Mouse (Mus musculus) left cerebral cortex, adult 2 months (tissue): Measurements from ENCODE around the gene Apobec2. TPM values are rescaled to one million over a fixed set of nuclear protein-coding genes. Genes with fewer than 3 reads are reported as not detected.

Experiments used
- DNase-seq, 2 experiments: peaks; one replicate each; pipeline ENCODE4 v3.0.0; 2021 to 2022; ENCODE audit warnings: low spot score in 2 of 2, mixed read lengths in 1 of 2; ENCODE audit errors: extremely low spot score in 1 of 2
- H3K27ac ChIP-seq: fragments of 200-600 bp; 2 replicates; pipeline ENCODE4 v1.8.1; 2022
- H3K4me3 ChIP-seq: fragments of 200-600 bp; 2 replicates; pipeline ENCODE4 v1.8.1; 2022
- CTCF ChIP-seq: fragments of 200-600 bp; IDR thresholded peaks from 2 replicates; pipeline ENCODE4 v1.8.1; 2022; ENCODE audit warnings: antibody characterized with exemption, mild to moderate bottlenecking, moderate library complexity
- intact Hi-C: fragments of 180-260 bp; cut with DNase I; formaldehyde crosslinking; loops from one replicate; pipeline ENCODE4 v1.15.1; 2025
- total RNA-seq, 2 experiments: library from RNA; stranded (reverse); gene quantifications; 2 replicates each; pipeline ENCODE4 v1.2.3; 2021

Gene Apobec2
- total RNA-seq, 2 experiments from 2014 or later, result not detected

DNA sequence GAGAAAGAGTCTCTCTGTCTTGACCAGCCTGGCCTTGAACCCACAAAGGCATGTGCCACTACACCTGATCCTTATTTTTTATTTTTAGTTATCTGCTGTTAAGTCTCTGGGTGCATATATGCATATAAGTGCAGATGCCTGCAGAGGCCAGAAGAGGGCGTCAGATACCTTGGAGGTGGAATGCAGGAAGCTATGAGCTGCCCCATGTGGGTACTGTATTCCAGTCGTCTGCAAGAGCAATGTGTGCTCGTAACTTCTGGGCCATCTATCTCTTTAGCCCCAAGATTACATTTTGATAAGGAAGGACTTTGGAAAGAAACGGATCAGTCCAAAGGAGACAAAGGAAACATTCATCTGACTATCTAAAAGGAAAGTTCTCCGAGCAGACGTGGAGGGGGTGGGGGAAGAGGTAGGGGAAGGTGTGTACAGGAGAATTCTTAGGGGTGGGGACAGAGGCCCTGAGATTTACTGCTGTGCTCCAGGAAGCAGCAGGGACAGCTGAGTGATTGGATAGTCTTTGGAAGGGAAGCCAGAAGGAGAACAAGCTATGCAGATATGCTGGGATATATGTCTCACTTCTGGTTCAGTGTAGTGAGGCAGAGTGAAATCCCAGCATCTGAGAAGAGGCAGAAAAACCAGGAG lies 1.1 kb upstream of the Apobec2 start:
- intact Hi-C loops, result no loop called here

DNA sequence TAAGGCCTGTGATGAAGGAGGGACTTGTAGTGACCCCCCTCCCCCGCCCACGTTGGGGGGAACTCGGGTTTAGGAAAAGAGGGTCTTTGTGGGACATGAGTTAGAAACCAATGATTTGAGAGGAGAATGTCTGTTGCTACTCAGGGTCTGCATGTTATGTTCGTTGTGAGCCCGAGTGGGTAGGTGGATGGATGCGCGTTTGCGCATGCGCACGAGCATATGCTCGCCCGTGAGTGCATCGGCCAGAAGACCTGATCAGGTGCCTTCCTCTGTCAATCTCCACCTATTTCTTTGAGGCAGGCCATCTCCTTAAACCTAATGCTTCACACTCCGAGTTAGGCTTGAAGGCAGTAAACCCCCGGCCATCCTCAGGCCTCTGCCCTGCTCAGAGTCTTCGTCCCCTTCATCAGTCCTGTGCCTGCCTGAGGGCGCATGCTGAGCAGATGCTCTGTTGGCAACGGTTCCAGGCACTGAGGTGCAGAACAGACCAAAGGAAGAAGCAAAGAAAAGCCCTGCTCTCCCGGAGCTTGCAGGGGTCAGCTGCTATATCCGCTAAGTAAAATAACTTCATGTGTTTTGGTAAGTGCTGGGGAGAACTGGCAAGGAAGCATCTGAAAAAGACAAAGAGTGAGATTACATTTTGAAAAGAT lies 401 bp upstream of the Apobec2 start:
- no peak overlapping the region for H3K4me3 ChIP-seq
- intact Hi-C loops, result no loop called here
- no peak for TF ChIP-seq CTCF
- no peak overlapping the region for H3K27ac ChIP-seq
- DNase-seq, result no peak

More for the DNA sequence above, 1.1 kb upstream of the Apobec2 start:
- Histone ChIP-seq H3K4me3 (no peak overlapping the region), H3K27ac (no peak overlapping the region)
- TF ChIP-seq CTCF, result peak; percentile 9
- no peak for DNase-seq

DNA sequence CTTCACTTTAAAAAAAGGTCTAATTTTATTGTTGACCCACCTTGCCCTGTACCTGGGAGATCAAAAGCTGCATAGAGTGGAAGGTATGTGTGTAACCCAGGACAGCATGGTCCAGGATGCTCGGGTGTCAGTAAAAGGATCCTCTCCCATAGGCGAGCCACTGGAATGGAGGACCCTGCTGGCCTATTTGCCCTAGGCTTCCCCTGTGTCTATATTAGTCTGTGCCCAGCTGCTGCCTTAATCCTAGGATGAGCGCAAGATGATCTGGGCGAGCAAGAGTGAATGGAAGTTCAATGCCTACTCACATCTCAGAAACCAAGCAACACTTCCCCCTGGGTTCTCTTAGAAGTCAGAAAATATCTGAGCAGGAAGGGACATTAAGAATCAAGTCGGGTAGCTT lies 1.7 kb downstream of the Apobec2 start:
- TF ChIP-seq CTCF, result no peak
- H3K27ac ChIP-seq, result no peak overlapping the region
- intact Hi-C loops, result no loop called here
- H3K4me3 ChIP-seq, result no peak overlapping the region
- no peak for DNase-seq

DNA sequence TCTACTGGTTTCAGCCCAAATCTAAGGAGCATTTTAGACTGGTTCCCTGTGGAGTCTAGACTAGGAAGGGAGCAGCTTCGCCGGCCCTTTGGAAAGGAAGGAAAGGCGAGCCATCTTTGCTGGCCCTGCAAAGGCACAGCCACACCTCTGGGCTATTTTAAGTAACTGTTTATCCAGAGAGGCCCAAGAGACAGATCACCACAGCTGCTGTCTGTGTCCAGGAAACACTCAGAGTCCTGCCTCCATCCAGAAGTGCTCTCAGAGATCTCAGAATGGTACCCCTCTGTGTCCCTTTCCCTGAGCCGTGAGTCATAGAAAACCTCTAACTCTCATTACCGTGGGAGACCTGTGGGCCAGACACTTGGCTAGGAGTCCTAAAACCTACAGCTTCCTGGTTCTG lies 2.3 kb downstream of the Apobec2 start:
- intact Hi-C loops, result no loop called here
- DNase-seq, result no peak
- Histone ChIP-seq H3K27ac (no peak overlapping the region), H3K4me3 (no peak overlapping the region)
- no peak for TF ChIP-seq CTCF

DNA sequence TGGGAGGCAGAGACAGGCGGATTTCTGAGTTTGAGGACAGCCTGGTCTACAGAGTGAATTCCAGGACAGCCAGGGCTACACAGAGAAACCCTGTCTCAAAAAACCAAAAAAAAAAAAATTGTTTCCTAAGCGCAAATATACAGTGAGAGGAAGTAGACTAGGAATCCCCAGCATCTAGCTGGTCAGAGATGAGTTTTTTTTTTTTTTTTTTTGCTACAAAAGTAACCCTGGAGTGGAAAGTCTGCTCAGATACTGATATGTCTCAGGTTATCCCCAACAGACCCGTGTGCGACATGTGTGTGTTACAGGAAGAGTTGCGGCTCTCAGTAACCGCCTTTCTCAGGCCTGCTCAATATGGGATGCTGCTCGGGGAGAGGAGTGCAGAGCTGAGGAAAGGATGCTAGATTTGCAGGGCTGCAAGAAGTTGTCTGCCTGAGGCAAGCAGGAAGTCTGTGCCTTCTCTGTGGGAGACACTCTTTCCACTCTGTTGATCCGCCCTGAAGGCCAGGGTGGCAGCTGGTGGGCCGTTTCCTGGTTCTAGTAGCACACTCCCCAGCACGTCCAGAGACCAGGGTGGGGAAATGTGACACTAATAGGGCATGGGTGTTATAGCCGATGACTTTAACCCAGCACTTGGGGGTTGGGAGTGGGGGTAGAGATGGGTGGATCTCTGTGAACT lies 4.7 kb downstream of the Apobec2 start:
- Histone ChIP-seq H3K27ac (no peak overlapping the region), H3K4me3 (no peak overlapping the region)
- DNase-seq, result no peak
- intact Hi-C loops, result no loop called here
- no peak for TF ChIP-seq CTCF

DNA sequence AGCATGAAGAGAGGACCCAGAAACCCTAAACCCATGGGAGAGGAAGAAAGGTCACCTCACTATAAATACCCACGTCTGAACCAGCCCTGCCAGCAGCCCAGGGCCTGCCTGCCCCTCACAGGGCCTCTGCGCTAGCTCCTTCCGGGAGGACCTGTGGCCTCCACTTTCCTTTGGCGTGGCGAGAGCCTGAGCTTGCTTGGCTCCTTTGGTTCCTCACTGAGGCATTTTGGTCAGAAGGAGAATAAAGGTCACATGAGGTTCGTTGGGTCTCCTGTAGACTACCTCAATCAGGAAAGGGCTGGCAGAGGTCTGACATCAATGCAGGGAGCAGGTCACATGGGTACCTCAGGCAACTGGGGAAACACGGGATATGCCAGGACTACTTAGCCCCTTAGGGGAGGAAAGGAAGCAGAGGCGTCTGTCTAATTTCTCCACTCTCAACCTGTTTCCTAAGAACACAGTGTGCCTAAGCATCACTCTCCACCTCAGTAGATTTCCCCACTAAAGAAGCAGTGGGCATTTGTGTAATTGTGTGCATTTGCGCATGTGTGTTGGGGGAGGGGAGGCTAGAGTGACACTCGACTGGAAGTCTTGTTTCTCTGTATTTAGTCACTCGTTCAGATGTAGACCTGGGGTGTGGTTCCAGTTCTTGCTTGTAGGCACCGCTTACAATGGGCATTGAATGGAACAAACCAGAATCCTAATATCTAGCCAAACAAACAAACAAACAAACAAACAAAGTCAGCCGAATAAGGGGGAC lies 5.6 kb downstream of the Apobec2 start:
- intact Hi-C loops, result no loop called here
- TF ChIP-seq CTCF, result no peak
- no peak for DNase-seq
- H3K27ac ChIP-seq, result no peak overlapping the region
- H3K4me3 ChIP-seq, result no peak overlapping the region

DNA sequence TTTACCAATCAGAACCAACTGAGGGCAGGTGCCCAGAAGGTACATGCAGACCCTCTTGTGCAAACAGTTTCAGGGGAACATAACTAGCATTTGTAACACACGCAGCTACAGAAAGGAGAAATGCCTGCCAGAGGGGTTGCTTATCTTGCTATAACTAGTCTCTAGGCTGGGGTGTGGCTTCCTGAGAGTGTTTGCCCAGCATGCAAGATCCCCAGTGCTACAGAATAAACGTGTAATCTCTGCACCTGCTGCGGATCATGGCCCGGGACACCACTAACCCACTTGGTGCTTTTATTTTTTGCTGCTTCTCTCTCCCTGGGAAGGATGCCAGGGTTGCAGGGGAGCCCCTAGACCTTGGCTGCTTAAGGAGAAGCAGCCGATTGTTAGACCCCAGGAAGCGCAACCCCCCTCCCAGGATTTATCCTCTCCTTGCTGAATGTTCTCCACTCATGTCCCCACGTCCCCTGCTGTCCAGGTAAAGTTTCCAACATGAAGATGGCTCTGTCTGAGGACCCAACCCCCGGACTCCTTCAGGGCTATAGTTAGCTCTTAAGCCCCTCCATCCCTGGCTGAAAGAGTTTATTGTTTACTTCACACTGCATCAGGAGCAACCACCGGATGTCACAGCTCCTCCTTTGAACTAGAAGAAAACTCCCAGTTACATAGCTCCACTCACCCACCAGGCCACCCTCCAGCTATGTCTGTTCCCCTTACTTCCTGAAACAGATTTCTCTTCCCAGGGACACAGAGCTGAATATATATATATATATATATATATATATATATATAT lies 6.7 kb downstream of the Apobec2 start:
- intact Hi-C loops, result no loop called here
- no peak for DNase-seq

DNA sequence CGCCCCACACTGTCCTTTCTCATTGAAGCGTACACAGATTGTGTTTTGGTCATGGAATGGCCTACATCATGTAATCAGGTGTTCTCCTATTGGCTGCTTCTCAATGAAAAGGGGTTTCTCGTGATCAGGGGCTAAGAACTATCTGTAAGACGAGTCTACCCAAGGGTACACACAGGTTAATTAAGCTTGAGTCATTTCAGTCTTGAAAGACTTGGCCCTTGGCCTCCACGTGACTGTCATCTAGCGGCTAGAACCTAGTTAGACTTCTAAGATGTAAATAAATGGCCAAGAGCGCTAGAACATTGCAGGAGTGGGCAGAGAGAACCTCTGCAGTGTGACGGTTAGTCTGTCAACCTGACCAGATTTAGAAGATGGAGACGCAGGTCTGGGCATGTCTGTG lies 8.5 kb downstream of the Apobec2 start:
- DNase-seq, result no peak
- TF ChIP-seq CTCF, result no peak
- intact Hi-C loops, result no loop called here
- no peak overlapping the region for H3K4me3 ChIP-seq
- H3K27ac ChIP-seq, result no peak overlapping the region

More for the DNA sequence above, 6.7 kb downstream of the Apobec2 start:
- H3K27ac ChIP-seq, result no peak overlapping the region
- no peak overlapping the region for H3K4me3 ChIP-seq
- no peak for TF ChIP-seq CTCF

DNA sequence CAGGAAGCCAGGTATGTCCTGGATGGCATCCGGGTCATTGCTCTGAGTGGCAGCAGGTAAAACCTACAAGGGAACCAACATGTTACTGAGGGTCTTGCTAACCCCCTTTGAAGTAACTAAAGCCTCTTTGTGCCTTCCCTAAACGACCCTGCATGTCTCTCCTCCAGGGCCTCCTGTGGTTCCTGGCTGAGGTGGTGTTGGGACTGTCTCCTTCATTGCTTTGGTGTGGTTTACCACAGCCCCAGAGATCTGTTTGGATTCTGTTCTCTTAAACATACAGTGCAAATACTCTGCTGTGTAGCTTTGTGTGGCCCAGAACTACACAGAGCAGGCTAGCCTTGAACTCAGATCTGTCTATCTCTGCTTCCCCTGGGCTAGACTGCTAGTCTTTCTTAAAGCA lies 13.2 kb downstream of the Apobec2 start:
- H3K27ac ChIP-seq, result no peak overlapping the region
- intact Hi-C loops, result loop anchor here (5.0 to 10.0 kb wide), 3 partner anchors 665 to 1475 kb away; no protein-coding TSS in a partner anchor
- no peak for DNase-seq
- no peak overlapping the region for H3K4me3 ChIP-seq
- TF ChIP-seq CTCF, result no peak

DNA sequence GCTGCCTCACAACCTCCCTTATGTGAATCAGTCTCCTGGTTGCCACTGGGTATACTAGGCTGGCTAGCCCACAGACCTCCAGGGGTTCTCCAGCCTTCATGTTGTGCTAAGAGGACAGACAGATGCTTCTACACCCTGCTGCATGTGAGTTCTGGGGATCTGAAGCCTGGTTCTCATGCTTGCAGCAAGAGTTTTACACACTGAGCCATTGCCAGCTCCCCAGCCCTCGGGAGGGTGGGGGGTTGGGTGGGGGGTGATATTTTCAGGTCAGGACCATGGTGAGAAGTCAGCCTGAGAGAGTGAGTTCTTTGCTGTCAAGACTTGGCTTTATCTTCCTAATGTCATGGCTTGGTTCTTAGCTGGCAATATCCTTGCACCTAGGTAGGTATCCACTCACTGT lies 13.9 kb downstream of the Apobec2 start:
- intact Hi-C loops, result loop anchor here (5.0 to 10.0 kb wide), 3 partner anchors 666 to 1476 kb away; no protein-coding TSS in a partner anchor
- no peak for TF ChIP-seq CTCF
- Histone ChIP-seq H3K27ac (no peak overlapping the region), H3K4me3 (no peak overlapping the region)
- DNase-seq, result no peak

DNA sequence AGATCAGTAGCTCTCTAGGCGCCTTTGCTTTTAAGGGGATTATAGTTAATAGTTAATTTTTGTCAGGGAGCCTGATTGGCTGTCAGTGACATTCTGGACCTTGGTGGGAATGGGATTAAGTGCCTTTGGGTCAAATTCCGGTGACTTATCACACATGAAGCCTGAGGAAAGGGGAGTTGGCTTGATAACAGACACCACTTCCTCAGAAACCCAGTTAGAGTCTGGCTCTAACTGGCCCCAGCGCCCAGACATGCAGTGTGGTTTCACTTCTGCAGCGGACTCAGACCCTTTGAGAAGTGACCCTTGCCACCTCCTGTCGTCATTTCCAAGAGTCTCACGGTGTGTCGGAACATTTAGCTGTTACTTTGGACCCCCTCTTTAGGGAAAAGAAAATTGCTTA lies 14.6 kb downstream of the Apobec2 start:
- intact Hi-C loops, result loop anchor here (5.0 to 10.0 kb wide), 3 partner anchors 667 to 1477 kb away; no protein-coding TSS in a partner anchor
- DNase-seq, result no peak

More for the DNA sequence above, 14.6 kb downstream of the Apobec2 start:
- no peak overlapping the region for H3K27ac ChIP-seq
- no peak overlapping the region for H3K4me3 ChIP-seq
- no peak for TF ChIP-seq CTCF
